Mouse (Mus musculus) forebrain, embryonic 15.5 days (tissue): Measurements from ENCODE around the gene Calm4. TPM values are rescaled to one million over a fixed set of nuclear protein-coding genes. Genes with fewer than 3 reads are reported as not detected.
"Not testable (repeated sequence)": the region's sequence is repeated elsewhere in the genome, so short reads cannot be mapped to it uniquely, and the experiment has no call there.

ENCODE experiments used
- ATAC-seq: fragments of 200-750 bp; cut with Nextera tagmentation; replicated peaks from 2 replicates; pipeline ENCODE4 v1.8.0; 2017; ENCODE audit warnings: mild to moderate bottlenecking, moderate TSS enrichment, moderate library complexity
- H3K27ac ChIP-seq: fragments of 300-500 bp; sonication (generic); replicated peaks from 2 replicates; pipeline ENCODE4 v1.5.1; 2015; ENCODE audit warnings: mild to moderate bottlenecking, inconsistent platforms
- H3K27me3 ChIP-seq: fragments of 300-500 bp; sonication (generic); 2 replicates; pipeline ENCODE4 v1.6.1; 2015; ENCODE audit warnings: inconsistent platforms
- H3K36me3 ChIP-seq: fragments of 300-500 bp; sonication (generic); 2 replicates; pipeline ENCODE4 v1.6.1; 2015; ENCODE audit warnings: mild to moderate bottlenecking, inconsistent platforms
- H3K4me1 ChIP-seq: fragments of 300-500 bp; sonication (generic); 2 replicates; pipeline ENCODE4 v1.6.1; 2015; ENCODE audit warnings: inconsistent platforms
- H3K4me2 ChIP-seq: fragments of 300-500 bp; sonication (generic); replicated peaks from 2 replicates; pipeline ENCODE4 v1.6.1; 2015; ENCODE audit warnings: mild to moderate bottlenecking, inconsistent platforms
- H3K4me3 ChIP-seq: fragments of 300-500 bp; sonication (generic); 2 replicates; pipeline ENCODE4 v1.5.1; 2015; ENCODE audit warnings: mild to moderate bottlenecking, inconsistent platforms
- H3K9ac ChIP-seq: fragments of 300-500 bp; sonication (generic); replicated peaks from 2 replicates; pipeline ENCODE4 v1.6.1; 2015; ENCODE audit warnings: mild to moderate bottlenecking, inconsistent platforms
- H3K9me3 ChIP-seq: fragments of 300-500 bp; sonication (generic); 2 replicates; pipeline ENCODE4 v1.6.1; 2016; ENCODE audit warnings: inconsistent platforms
- WGBS: fragments of 180-500 bp; shearing (Covaris S2); methylation state at CpG from one replicate; pipeline ENCODE4 v1.1.7; 2015; ENCODE audit warnings: mixed read lengths; 5-methylcytosine and 5-hydroxymethylcytosine counted together
- polyA plus RNA-seq: library from polyadenylated mRNA; unstranded; fragments of >200 nt; fragmentation: Nextera tagmentation; extraction: Ambion mirVana; gene quantifications from 2 replicates; pipeline ENCODE4 v1.2.1, GENCODE M21; 2015

Calm4 gene
- not detected in 2 replicates for polyA plus RNA-seq

DNA sequence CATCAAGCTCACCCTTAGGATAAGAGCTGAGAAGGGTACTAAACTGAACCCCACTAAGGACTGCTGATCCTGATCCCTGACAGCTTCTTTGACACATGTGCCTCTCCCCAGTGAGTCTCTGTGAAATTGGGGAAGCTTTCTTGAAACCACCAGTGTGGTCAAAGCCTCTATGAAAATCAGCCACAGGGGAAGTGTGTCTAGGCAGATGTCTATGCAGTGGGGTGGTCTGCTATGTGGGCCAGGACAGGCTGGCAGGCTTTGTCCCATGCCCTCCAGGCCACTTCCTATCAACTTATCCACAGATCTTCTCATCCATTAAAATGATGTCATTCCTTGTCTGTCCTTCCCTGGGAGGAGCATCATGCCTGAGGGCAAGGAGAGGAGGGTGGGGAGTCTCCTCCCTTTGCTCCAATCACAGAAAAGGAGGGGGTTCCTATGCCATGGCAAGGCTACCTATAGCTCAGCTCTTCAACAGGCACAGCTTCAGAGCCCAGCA lies at the start of gene Calm4:
Gene Calm4 (plus strand): TSS at position 446 of the 496 bp plus-strand sequence.
- not testable (repeated sequence) for H3K27me3 ChIP-seq, ATAC-seq

DNA sequence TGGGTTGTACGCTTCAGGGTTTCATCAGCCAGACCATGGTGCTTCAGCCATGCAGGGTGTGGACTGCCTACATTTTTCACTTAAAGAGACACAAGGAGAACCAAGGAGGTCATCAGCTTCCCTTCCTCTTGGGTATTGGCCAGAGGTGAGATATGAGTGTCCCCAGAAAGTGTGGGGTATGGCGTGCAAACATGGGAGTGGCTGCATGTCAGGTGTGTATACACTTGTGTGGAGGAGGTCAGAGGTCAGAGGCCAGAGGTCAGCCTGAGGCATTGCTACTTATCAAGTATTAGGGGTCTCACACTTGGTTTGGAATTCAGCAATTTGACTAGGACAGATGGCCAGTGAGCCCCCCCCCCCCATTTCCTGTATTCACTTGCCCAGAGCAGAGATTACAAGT lies 49.0 kb upstream of the Calm4 start:
- Histone ChIP-seq H3K27ac (no peak overlapping the region), H3K4me2 (no peak overlapping the region), H3K9ac (no peak overlapping the region), H3K4me1 (no peaks in the 10 kb centered on the region), H3K27me3 (no peaks in the 10 kb centered on the region), H3K36me3 (no peaks in the 10 kb centered on the region), H3K9me3 (no peaks in the 10 kb centered on the region), H3K4me3 (no peak overlapping the region)
- ATAC-seq: no peak
- WGBS: 94% methylated on average over 2 of the region's 2 CpGs

More for the DNA sequence above, at the start of gene Calm4:
- not testable (repeated sequence) for H3K4me3 ChIP-seq, H3K9ac ChIP-seq, H3K4me2 ChIP-seq, H3K36me3 ChIP-seq, H3K9me3 ChIP-seq, H3K4me1 ChIP-seq, H3K27ac ChIP-seq

DNA sequence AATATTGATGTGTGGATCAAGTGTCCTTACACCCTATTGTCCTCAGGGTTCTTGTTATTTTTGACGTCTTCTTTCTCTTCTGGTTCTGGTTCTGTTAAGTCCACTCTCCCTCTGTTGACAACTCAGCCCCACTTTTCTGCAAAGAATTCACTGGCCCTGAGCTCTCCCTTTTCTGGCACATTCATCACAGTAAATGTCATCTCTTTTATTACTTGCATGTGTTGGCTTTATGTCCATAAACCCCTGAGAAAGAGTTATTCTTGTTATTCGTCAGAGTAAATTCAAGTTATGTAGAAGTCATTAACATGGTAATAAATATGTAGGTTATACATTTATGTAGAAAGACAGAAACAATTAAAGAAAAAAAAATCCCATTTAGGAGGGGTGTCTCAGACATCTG lies 48.0 kb upstream of the Calm4 start:
- Histone ChIP-seq H3K27ac (no peak overlapping the region), H3K9me3 (no peaks in the 10 kb centered on the region), H3K9ac (no peak overlapping the region), H3K4me1 (no peaks in the 10 kb centered on the region), H3K27me3 (no peaks in the 10 kb centered on the region), H3K4me3 (no peak overlapping the region), H3K4me2 (no peak overlapping the region), H3K36me3 (no peaks in the 10 kb centered on the region)
- WGBS: 91% methylated on average over 2 of the region's 2 CpGs
- no peak for ATAC-seq

DNA sequence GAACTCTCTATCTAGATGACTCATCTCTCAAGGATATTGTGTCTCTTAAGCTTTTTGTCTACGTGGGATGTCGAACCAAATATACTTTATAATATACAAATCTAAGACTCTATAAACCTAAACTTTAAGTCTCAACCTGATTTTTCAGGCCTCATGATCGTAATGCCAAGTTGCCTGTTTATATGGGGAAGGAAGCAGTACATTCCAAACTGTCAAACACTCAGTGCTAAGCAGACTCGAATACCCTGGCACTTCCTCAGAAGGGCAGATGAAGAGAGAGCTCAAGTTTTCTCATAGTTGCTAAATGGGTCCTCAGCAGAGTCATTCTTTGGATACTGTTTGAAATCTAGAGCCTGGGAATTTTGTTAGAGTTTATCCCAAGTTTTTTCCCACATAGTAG lies 40.9 kb upstream of the Calm4 start:
- H3K36me3 ChIP-seq: no peaks in the 10 kb centered on the region
- H3K4me2 ChIP-seq: no peak overlapping the region
- H3K4me1 ChIP-seq: no peaks in the 10 kb centered on the region
- H3K9me3 ChIP-seq: no peaks in the 10 kb centered on the region
- 85% methylated on average over 4 of the region's 4 CpGs for WGBS
- H3K27me3 ChIP-seq: no peaks in the 10 kb centered on the region
- H3K4me3 ChIP-seq: no peak overlapping the region
- no peak overlapping the region for H3K27ac ChIP-seq
- no peak overlapping the region for H3K9ac ChIP-seq
- ATAC-seq: no peak

DNA sequence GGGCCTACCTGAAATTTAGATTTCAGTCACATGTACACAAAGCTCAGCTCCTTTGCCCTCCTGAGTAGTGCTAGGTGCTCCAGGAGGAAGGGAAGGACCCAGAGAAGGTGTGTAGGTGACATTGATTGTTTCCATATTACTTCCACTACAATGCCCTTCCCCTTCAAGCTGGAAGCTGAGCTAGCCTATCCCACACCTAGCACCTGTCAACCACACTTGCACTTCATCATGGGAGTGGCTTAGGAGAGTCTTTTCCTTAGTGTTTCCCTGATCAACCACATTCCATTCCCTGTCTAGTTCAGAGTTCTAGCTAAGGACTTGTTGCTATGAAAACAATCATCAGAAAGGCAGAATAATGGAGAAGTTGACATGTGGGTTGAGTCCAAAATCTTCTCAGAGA lies 38.8 kb upstream of the Calm4 start:
- H3K9me3 ChIP-seq: no peaks in the 10 kb centered on the region
- ATAC-seq: no peak
- H3K4me3 ChIP-seq: no peak overlapping the region
- H3K27ac ChIP-seq: no peak overlapping the region
- H3K36me3 ChIP-seq: no peaks in the 10 kb centered on the region
- H3K27me3 ChIP-seq: no peaks in the 10 kb centered on the region
- no peak overlapping the region for H3K9ac ChIP-seq
- H3K4me1 ChIP-seq: no peaks in the 10 kb centered on the region
- H3K4me2 ChIP-seq: no peak overlapping the region

DNA sequence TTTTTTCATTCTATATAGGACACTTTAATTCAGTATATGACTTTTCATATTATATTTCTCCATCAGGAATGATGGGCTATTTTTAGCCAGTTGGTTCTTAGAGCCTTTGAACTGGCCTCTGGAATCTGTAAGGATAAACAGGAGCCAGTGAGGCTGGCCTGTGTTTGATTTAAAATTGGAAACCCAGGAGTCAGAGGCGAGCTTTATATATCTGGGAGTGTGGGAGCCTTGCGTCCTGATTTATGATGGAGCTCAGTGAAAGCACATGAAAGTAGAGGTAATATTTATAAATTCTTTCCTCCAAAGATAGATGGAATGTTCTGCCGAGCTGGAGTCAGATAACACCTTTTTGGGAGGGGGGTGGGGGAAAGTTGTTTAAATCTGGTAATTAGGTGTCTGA lies 38.2 kb upstream of the Calm4 start:
- no peaks in the 10 kb centered on the region for H3K27me3 ChIP-seq
- 81% methylated on average over 3 of the region's 3 CpGs for WGBS
- no peak for ATAC-seq

DNA sequence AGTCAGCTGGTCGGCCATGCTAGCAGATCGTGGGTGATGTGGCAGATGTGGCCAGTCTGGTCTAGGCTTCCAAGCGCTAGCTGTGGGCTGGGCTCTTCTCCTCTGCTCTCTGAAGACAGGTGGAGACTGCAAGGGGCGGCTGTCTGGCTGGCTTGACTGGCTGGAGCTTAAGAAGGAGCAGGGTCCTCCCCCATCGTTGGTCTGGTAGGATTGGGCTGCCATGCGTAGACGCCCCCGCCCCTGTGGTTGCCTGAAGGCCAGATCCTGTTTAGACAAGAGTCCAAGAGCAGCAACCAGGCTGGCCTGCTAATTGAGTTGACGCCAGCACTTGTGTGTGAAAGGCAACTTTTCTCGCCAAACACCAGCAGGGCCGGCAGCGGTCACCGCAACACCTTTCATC lies 33.4 kb upstream of the Calm4 start, which contains the start of gene Calml3:
Gene Calml3 (minus strand): TSS at position 131 of the 400 bp plus-strand sequence.
- H3K9ac ChIP-seq: no peak within 1 kb of the TSS
- 91% methylated on average over 13 of the region's 13 CpGs for WGBS
- ATAC-seq: no peak
- H3K4me3 ChIP-seq: no peak within 1 kb of the TSS
- no peaks in the 10 kb centered on the region for H3K4me1 ChIP-seq
- H3K4me2 ChIP-seq: no peak within 1 kb of the TSS
- no peaks in the 10 kb centered on the region for H3K9me3 ChIP-seq
- H3K27me3 ChIP-seq: no peaks in the 10 kb centered on the region
- no peaks in the 10 kb centered on the region for H3K36me3 ChIP-seq
- no peak within 1 kb of the TSS for H3K27ac ChIP-seq

More for the DNA sequence above, 38.2 kb upstream of the Calm4 start:
- no peak overlapping the region for H3K4me2 ChIP-seq
- no peak overlapping the region for H3K27ac ChIP-seq
- no peaks in the 10 kb centered on the region for H3K4me1 ChIP-seq
- H3K4me3 ChIP-seq: no peak overlapping the region
- no peak overlapping the region for H3K9ac ChIP-seq
- H3K36me3 ChIP-seq: no peaks in the 10 kb centered on the region
- H3K9me3 ChIP-seq: no peaks in the 10 kb centered on the region

DNA sequence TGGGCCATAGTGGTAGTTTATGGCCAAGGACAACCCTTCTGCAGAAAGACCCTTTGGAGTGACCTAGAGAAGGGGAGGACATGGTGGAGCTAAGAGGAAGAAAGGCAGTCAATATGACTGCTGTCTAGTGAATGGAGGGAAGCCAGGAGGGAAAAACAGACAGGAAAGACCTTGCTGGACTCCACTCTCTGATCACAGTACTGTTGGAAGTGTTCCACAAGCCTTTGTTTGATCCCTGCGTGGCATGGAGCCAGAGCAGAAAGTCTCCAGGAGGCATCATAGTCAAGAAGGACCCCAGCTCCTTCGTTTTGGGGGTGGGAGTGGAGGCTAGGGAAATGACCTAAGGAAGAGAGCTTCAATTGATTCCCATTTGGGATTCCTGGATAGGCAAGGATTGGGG lies 32.4 kb upstream of the Calm4 start:
- Histone ChIP-seq H3K27ac (no peak overlapping the region), H3K4me3 (no peak overlapping the region), H3K9me3 (no peaks in the 10 kb centered on the region), H3K36me3 (no peaks in the 10 kb centered on the region), H3K4me2 (no peak overlapping the region), H3K27me3 (no peaks in the 10 kb centered on the region), H3K9ac (no peak overlapping the region), H3K4me1 (no peaks in the 10 kb centered on the region)
- WGBS: 55% methylated on average over 2 of the region's 2 CpGs
- ATAC-seq: no peak

DNA sequence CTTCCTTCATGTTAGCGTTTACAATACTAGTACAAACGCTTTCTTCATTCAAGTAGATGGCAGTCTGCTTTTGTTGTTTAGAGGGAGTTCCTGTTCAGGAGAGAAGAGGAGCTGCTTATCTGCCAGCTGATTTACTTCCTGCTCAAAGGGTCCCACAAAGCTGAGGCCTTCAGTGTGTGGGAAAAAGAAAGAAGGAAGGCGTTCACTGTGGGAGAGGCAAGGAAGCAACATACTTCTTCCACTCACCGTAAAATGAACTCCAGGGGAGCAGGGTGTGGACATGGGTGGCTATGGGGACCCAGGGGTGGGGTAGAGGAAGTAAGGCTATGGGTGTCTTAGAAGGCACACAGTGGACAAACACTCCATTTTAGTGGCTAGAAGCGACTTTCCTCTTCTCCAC lies 31.9 kb upstream of the Calm4 start:
- no peak overlapping the region for H3K4me2 ChIP-seq
- H3K9me3 ChIP-seq: no peaks in the 10 kb centered on the region
- no peak overlapping the region for H3K9ac ChIP-seq
- H3K27me3 ChIP-seq: no peaks in the 10 kb centered on the region
- H3K27ac ChIP-seq: no peak overlapping the region
- no peak overlapping the region for H3K4me3 ChIP-seq
- H3K4me1 ChIP-seq: no peaks in the 10 kb centered on the region
- whole genome bisulfite sequencing: 81% methylated on average over 5 of the region's 5 CpGs
- no peak for ATAC-seq
- no peaks in the 10 kb centered on the region for H3K36me3 ChIP-seq

DNA sequence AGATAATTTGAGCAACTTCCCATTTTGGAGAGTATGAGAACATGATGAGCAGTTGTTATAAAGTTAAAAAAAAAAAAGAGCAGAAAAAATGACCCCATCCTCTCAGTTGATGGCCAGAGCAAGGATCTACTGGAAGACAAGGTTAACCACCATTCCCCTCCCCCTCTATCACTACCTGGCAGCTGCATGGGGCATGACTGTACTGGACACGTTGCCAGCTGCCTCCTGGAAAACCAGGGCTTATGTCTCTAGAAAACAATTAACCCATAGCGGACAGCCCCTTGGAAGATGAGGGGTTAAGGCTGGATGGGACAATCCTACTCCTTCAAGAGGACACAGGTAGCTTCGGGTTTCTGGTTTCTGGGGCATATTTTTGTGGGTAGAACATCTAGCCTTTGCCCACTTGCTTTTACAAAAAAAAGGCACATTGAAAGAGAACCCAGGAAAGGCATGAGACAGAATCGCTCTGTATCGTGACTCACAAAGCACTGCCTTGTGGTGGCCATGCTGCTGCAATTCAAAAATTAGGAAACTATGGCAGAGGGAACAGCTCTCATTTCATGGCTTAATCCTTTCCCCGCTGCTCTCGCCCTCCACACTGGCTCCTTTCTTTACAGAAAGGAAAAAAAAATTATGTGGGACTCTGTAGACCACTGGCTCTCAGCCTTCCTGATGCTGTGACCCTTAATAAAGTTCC lies 30.3 kb upstream of the Calm4 start:
- Histone ChIP-seq H3K9me3 (no peaks in the 10 kb centered on the region), H3K4me3 (no peak overlapping the region), H3K4me2 (no peak overlapping the region), H3K4me1 (no peaks in the 10 kb centered on the region), H3K9ac (no peak overlapping the region), H3K27me3 (no peaks in the 10 kb centered on the region), H3K36me3 (no peaks in the 10 kb centered on the region), H3K27ac (no peak overlapping the region)
- no peak for ATAC-seq
- WGBS: 71% methylated on average over 7 of the region's 7 CpGs

DNA sequence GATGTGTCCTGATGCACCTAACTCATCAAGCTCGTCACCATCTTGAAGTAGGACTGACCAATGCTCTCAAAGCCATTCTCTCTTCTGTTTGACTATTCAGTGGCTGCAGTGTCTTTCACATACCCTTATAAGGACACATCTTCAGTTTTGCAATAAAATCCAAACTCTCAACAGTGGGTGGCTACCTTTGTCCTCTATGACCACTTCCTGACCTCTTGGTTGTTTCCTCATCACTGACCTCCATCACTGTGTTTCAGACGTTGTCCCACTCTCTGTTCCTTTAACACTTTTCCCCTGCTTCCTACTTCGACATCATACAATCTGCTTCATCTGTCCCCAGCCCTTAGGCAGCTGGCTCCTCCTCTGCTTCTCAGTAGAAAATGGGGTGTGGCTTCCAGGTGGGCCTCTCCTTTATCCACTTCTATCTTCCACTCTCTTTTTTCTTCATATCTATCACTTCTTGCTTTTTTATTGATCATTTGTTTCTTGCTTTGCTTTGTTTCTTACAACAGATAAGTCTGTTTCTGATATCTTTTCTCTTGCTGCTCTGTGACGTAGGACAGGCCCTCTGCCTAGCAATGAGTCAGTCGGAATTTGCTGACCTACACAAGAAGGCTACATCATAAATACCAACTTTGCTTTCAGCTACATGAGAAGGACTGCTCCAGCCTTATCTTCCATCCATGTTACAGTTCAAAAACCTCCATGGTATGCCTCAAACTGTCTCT lies 19.4 kb upstream of the Calm4 start:
- H3K4me1 ChIP-seq: no peaks in the 10 kb centered on the region
- H3K4me2 ChIP-seq: no peak overlapping the region
- H3K36me3 ChIP-seq: no peaks in the 10 kb centered on the region
- ATAC-seq: no peak
- WGBS: 83% methylated on average over 5 of the region's 5 CpGs
- H3K4me3 ChIP-seq: no peak overlapping the region
- H3K9ac ChIP-seq: no peak overlapping the region
- H3K27me3 ChIP-seq: no peaks in the 10 kb centered on the region
- no peaks in the 10 kb centered on the region for H3K9me3 ChIP-seq
- H3K27ac ChIP-seq: no peak overlapping the region

DNA sequence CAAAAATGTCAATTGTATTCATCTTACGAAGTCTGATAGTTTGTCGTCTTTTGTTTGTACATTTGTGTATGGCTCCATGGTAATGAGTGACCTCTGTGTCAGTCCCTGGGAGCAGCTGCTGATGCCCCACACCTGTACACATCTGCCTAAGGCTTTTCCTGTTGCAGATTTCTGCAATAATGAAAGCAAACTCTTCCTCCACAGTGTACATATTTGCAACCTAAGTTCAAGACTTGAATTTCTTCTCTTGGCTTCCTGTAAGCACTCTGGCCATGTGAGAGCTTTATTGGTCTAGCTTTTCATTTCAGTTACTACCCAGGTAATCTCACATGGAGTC lies 18.8 kb upstream of the Calm4 start:
- no peak overlapping the region for H3K27ac ChIP-seq
- H3K27me3 ChIP-seq: no peaks in the 10 kb centered on the region
- 93% methylated on average over 2 of the region's 2 CpGs for WGBS
- H3K4me3 ChIP-seq: no peak overlapping the region
- no peaks in the 10 kb centered on the region for H3K9me3 ChIP-seq
- H3K36me3 ChIP-seq: no peaks in the 10 kb centered on the region
- no peaks in the 10 kb centered on the region for H3K4me1 ChIP-seq
- no peak overlapping the region for H3K9ac ChIP-seq
- no peak overlapping the region for H3K4me2 ChIP-seq
- ATAC-seq: no peak

DNA sequence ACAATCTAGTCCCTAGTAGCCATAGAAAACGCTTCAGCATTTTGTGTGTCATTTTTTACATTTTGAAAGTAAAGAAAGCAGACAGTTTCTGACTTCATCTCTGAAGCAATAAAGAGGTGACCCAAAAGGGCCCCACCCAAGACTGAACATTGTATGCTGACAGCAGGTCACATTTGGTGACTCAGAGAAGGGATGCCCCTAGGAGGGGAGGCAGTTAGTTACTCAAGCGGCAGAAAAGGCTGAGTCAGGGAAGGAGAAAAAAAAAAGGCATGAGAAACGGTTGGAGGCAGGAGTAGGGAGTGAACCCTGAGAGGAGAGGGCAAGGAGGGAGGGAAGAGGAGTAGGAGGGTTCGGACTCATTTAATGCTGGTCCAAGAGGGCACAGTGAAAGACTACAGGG lies 15.5 kb upstream of the Calm4 start:
- Histone ChIP-seq H3K27me3 (no peaks in the 10 kb centered on the region), H3K4me3 (no peak overlapping the region), H3K27ac (no peak overlapping the region), H3K9ac (no peak overlapping the region), H3K4me2 (no peak overlapping the region), H3K36me3 (no peaks in the 10 kb centered on the region), H3K9me3 (no peaks in the 10 kb centered on the region), H3K4me1 (no peaks in the 10 kb centered on the region)
- ATAC-seq: no peak
- 66% methylated on average over 4 of the region's 4 CpGs for WGBS
